Mouse (Mus musculus) liver, embryonic 16.5 days (tissue): ENCODE data around the gene Gpr161. TPM values are rescaled to one million over a fixed set of nuclear protein-coding genes. Genes with fewer than 3 reads are reported as not detected.
A peak's percentile ranks its signal among the peaks of the same experiment; 100 is the strongest.

Experiments used
- ATAC-seq: fragments of 200-750 bp; cut with Nextera tagmentation; 2 replicates; pipeline ENCODE4 v1.8.0; 2017; ENCODE audit warnings: low read depth, mild to moderate bottlenecking, moderate number of reproducible peaks, moderate library complexity
- H3K27ac ChIP-seq: fragments of 300-500 bp; sonication (generic); 2 replicates; pipeline ENCODE4 v1.5.1; 2014; ENCODE audit warnings: mild to moderate bottlenecking, low read length
- H3K27me3 ChIP-seq: fragments of 300-500 bp; sonication (generic); 2 replicates; pipeline ENCODE4 v1.6.1; 2014; ENCODE audit warnings: low read depth, low read length, mixed read lengths; ENCODE audit not compliant: control insufficient read depth, insufficient read depth
- H3K36me3 ChIP-seq: fragments of 300-500 bp; sonication (generic); 2 replicates; pipeline ENCODE4 v1.6.1; 2014; ENCODE audit warnings: mild to moderate bottlenecking; ENCODE audit not compliant: control insufficient read depth, insufficient read depth
- H3K4me1 ChIP-seq: fragments of 300-500 bp; sonication (generic); 2 replicates; pipeline ENCODE4 v1.6.1; 2014; ENCODE audit warnings: low read depth, low read length, mixed read lengths; ENCODE audit not compliant: control insufficient read depth
- H3K4me2 ChIP-seq: fragments of 300-500 bp; sonication (generic); 2 replicates; pipeline ENCODE4 v1.6.1; 2014; ENCODE audit warnings: low read depth, low read length, mixed read lengths
- H3K4me3 ChIP-seq: fragments of 300-500 bp; sonication (generic); 2 replicates; pipeline ENCODE4 v1.5.1; 2014; ENCODE audit warnings: low read depth, mild to moderate bottlenecking, low read length
- H3K9ac ChIP-seq: fragments of 300-500 bp; sonication (generic); 2 replicates; pipeline ENCODE4 v1.6.1; 2014; ENCODE audit warnings: low read depth, low read length
- H3K9me3 ChIP-seq: fragments of 300-500 bp; sonication (generic); replicated peaks from 2 replicates; pipeline ENCODE4 v1.6.1; 2016; ENCODE audit warnings: low read length; ENCODE audit not compliant: control insufficient read depth
- WGBS: fragments of 180-500 bp; shearing (Covaris S2); extraction: QIAGEN DNeasy Blood & Tissue Kit; methylation state at CpG from one replicate; pipeline ENCODE4 v1.1.7; 2014; ENCODE audit not compliant: insufficient replicate concordance; 5-methylcytosine and 5-hydroxymethylcytosine counted together
- polyA plus RNA-seq: library from polyadenylated mRNA; unstranded; fragments of >200 nt; fragmentation: Nextera tagmentation; extraction: Ambion mirVana; gene quantifications from 2 replicates; pipeline ENCODE4 v1.2.1, GENCODE M21; 2015

The Gpr161 gene
- polyA plus RNA-seq, 1 experiment from 2014 or later: 0.07 TPM

DNA sequence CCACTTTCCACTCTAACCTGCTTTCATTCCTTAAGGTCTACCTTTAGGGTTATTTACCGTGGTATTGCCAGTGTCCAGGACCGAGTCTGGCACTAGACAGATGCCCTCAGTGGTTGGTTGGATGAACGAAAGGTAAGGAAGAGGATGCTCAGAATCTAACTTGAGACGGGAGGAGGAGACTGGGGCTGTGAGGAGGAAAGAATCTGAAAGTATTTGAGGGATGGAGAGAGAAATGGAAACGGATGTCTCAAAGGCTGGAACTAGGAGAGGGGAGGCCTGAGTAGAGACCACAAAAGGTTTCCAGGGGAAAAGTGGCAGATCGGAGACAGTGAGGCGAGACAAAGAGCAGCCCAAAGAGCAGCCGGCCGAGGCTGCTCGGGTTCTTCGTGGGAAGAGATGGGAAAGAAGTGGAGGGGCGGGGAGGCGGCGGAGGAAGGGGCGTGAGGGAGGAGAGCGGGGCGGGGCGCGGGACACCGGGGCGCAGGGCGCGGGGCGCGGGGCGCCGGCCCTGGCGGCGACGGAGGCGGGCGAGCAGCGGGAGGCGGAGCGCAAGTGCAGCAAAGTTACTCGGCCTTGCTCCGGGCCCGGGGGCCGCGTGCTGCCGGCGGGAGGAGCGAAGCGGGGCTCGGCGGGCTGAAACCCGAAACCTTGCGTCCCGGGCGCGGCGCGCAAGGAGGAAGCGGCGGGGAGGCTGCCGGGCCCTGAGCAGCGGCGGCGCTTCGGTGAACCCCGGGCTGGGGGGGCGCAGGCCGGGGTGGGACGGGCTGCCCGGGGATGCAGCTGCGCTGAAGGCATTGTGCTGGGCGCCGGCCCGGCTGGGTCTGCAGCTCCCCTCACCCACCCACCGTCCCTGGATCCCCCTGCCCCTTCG lies 14.0 kb upstream of the Gpr161 start:
- Histone ChIP-seq H3K4me1 (no peaks in the 10 kb centered on the region; the same call in 1 of the 2 replicates), H3K9ac (peak overlapping the region; percentile 32), H3K27ac (no peak overlapping the region), H3K36me3 (no peaks in the 10 kb centered on the region), H3K9me3 (no peaks in the 10 kb centered on the region), H3K4me2 (peak overlapping the region; percentile 69), H3K4me3 (peak overlapping the region; percentile 55), H3K27me3 (peaks cover 29% of the 10 kb centered on the region)
- WGBS: 2% methylated on average over 42 of the region's 71 CpGs
- peak; percentile 48; the same call in 1 of the 2 replicates for ATAC-seq

DNA sequence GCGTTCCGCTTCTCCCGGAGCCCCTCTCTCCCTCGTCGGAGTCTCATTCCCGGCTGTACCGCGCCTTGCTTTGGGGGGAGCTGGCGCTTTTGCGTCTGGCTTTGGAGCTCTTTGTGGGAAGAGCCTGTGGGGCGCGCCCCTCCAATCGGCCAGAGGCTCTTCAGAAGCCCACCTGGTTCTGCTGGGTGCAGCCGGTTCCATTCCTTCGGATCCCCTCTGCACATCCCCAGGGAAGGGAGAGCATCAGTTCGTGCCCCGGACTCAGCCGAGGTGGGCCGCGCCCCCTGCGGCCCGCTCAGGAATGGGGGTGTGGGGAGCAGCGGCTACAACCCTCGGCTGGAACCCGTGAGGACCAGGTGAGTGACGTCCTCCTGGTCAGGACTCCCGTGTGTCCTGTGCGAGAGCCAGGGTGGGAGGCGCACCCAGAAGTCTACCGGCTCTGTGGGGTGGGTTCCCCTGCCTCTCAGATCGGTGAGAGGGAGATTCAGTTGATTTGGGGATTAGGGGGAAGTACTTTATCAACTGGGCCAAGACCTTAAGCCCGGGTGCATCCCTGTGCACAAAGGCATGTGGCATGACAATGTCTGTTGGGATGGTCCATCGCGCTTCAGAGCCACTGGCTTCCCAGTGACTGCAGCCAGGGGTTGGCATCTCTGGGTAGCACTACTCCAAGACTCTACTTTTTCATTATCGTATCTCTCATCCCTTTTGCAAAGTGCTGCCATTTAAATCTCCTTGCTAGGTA lies 13.2 kb upstream of the Gpr161 start:
- 2% methylated on average over 34 of the region's 35 CpGs for WGBS
- 0 out of 2 replicates have a peak, but pooled peaks have one; percentile 7 for ATAC-seq

DNA sequence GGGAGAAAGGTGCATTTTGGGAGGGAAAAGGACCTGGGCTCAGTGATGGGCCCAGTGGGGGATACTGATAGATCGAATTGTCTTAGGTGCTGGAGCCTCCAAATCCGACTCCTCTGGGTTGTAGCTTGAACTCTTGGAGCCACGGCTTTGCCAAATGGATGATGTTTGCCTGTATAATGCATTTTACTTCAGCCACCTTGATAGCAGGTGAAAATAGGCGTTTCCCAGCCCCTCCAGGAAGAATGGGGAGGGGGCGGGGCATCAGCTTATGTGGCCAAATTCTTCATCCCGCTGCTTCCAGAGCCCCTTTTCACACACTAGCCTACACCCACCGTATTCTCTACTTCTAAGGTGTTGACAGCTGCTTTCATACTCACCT lies 12.6 kb upstream of the Gpr161 start:
- 34% methylated on average over 7 of the region's 7 CpGs for WGBS
- Histone ChIP-seq H3K27me3 (peaks cover 29% of the 10 kb centered on the region), H3K4me3 (no peak overlapping the region), H3K4me2 (no peak overlapping the region), H3K9me3 (no peaks in the 10 kb centered on the region), H3K4me1 (no peaks in the 10 kb centered on the region; the same call in 1 of the 2 replicates), H3K27ac (no peak overlapping the region), H3K9ac (no peak overlapping the region), H3K36me3 (no peaks in the 10 kb centered on the region)
- ATAC-seq: no peak

More for the DNA sequence above, 13.2 kb upstream of the Gpr161 start:
- Histone ChIP-seq H3K27me3 (peaks cover 29% of the 10 kb centered on the region), H3K9ac (peak overlapping the region; percentile 32), H3K36me3 (no peaks in the 10 kb centered on the region), H3K4me2 (peak overlapping the region; percentile 69), H3K27ac (no peak overlapping the region), H3K4me1 (no peaks in the 10 kb centered on the region; the same call in 1 of the 2 replicates), H3K4me3 (peak overlapping the region; percentile 55), H3K9me3 (no peaks in the 10 kb centered on the region)

DNA sequence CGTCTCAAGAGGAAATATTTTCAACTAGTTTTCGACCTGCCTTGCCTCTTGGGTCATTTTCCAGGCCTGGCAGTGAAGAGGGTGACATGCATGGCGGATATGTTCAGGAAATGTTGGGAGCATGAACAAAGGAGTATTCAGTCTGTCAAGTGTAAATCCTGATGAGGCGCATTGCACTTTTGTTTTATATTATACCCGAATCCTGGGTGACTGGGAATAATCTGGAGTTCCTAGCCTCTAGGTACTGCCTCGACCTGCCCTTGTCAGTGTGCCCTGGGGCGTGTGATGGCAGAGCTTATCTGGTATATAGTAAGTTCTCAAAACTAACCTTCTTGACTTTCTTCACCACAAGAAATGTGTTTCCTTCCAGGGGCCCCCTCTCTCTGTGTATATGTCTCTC lies 11.5 kb upstream of the Gpr161 start:
- H3K9me3 ChIP-seq: no peaks in the 10 kb centered on the region
- H3K4me2 ChIP-seq: no peak overlapping the region
- WGBS: 45% methylated on average over 7 of the region's 7 CpGs
- peaks cover 29% of the 10 kb centered on the region for H3K27me3 ChIP-seq
- no peak overlapping the region for H3K27ac ChIP-seq
- H3K4me1 ChIP-seq: no peaks in the 10 kb centered on the region; the same call in 1 of the 2 replicates
- H3K36me3 ChIP-seq: no peaks in the 10 kb centered on the region
- H3K4me3 ChIP-seq: no peak overlapping the region
- no peak overlapping the region for H3K9ac ChIP-seq
- no peak for ATAC-seq

DNA sequence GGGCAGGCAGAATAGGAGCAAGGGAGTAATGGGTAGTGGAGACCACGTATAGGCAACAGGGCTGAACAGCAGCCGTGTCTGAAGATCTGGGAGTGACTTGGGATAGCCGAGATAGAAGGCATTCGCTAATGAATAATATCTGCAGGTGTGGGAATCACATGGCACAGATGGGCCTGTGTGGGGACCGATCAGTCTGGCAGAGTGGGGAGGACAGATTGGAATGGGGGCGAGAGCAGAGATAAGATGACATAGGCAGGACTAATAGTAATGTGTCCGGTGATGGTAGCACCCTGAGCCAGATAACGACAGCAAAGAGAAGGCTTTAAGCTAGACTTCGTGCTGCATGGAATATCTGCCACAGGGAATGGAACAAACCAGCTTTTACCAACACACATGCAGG lies 7.4 kb upstream of the Gpr161 start:
- Histone ChIP-seq H3K27me3 (peaks cover 6% of the 10 kb centered on the region), H3K4me3 (no peak overlapping the region), H3K9me3 (no peaks in the 10 kb centered on the region), H3K4me1 (no peaks in the 10 kb centered on the region), H3K36me3 (no peaks in the 10 kb centered on the region), H3K9ac (no peak overlapping the region), H3K27ac (no peak overlapping the region), H3K4me2 (no peak overlapping the region)
- WGBS: 57% methylated on average over 9 of the region's 9 CpGs
- ATAC-seq: no peak

DNA sequence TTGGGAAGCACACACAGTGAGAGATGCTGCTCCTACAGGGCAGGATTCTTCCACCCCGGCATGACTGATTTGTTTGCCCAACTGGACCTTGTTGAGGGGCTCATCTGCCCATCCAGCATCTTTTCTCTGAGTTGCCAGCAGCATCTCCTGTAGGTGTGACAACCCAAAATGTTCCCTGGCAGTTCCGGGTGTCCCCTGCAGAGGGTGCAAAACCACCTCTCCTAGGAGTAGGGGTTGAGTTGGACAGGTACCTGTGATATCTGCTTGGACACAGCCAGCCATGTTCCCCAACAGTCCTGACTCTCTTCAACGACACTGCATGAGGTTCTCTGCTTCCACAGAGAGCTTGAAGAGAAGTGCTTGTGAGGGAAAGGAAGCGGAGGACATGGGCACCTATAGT lies 5.8 kb upstream of the Gpr161 start:
- no peak for ATAC-seq
- WGBS: 68% methylated on average over 4 of the region's 4 CpGs
- H3K4me2 ChIP-seq: no peak overlapping the region
- no peak overlapping the region for H3K4me3 ChIP-seq
- no peak overlapping the region for H3K27ac ChIP-seq
- H3K36me3 ChIP-seq: no peaks in the 10 kb centered on the region
- no peaks in the 10 kb centered on the region for H3K27me3 ChIP-seq
- no peak overlapping the region for H3K9ac ChIP-seq
- no peaks in the 10 kb centered on the region for H3K9me3 ChIP-seq
- H3K4me1 ChIP-seq: no peaks in the 10 kb centered on the region

DNA sequence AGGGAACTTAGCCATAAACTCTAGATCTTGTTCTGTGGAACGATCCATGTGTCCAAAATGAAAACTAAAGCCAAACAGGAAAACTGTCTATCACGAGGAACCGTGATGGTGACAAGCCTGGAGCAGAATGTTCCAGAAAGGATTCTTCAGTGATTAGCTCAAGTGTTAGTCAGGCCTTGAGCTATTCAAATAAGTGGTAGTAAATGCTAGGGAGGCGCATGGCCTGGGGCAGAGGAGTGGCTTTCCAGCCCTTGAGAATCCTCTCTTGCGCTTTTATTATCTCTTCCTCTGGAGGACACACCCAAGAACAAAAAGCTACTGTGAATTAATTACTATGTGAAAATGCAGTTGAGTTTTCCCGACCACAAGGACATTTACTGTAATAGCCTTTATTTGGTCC lies 4.0 kb upstream of the Gpr161 start:
- Histone ChIP-seq H3K4me3 (no peak overlapping the region), H3K9me3 (no peaks in the 10 kb centered on the region), H3K4me2 (no peak overlapping the region), H3K27ac (no peak overlapping the region), H3K4me1 (no peaks in the 10 kb centered on the region), H3K36me3 (no peaks in the 10 kb centered on the region), H3K9ac (no peak overlapping the region), H3K27me3 (no peaks in the 10 kb centered on the region)
- 54% methylated on average over 6 of the region's 6 CpGs for WGBS
- no peak for ATAC-seq

DNA sequence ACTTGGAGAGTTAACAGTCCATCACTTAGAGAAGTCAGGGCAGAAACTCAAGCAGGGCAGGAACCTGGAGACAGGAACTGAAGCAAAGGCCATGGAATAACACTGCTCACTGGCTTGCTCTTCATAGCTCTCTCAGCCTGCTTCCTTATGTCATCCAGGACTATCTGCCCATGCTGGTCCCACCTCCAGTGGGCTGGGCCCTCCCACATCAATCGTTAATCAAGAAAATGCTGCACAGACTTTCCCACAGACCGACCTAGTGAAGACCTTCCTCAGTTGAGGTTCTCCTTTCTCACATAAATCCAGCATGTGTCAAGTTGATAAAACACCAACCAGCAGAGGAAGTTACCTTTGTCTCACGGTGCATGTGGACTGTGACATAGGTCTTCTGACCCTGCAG lies 5.5 kb downstream of the Gpr161 start:
- H3K9me3 ChIP-seq: no peaks in the 10 kb centered on the region
- H3K27me3 ChIP-seq: no peaks in the 10 kb centered on the region
- H3K4me2 ChIP-seq: no peak overlapping the region
- ATAC-seq: no peak
- no peak overlapping the region for H3K27ac ChIP-seq
- H3K4me3 ChIP-seq: no peak overlapping the region
- 10% methylated on average over 3 of the region's 3 CpGs for WGBS
- H3K36me3 ChIP-seq: no peaks in the 10 kb centered on the region
- no peak overlapping the region for H3K9ac ChIP-seq
- no peaks in the 10 kb centered on the region; the same call in 1 of the 2 replicates for H3K4me1 ChIP-seq

DNA sequence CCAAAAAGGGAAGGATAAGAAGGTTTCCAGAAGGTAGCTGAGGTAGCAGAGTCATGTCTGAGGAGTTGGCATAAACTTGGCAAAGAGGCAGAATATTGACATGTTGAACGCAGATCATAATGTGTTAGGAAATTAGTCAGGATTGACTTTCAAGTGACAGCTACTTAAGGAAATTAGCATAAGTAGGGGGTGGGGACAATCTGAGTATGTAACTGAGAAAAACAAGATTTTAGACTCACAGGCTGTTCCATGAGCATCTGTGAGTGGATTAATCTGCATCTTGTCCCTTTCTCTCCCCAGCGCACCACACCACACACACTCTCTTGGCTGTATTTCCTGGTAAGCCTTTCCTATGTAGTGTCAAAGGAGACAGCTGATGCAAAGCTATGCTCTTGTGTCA lies 6.0 kb downstream of the Gpr161 start:
- no peak for ATAC-seq
- Histone ChIP-seq H3K27ac (no peak overlapping the region), H3K4me2 (no peak overlapping the region), H3K4me1 (no peaks in the 10 kb centered on the region; the same call in 1 of the 2 replicates), H3K9me3 (no peaks in the 10 kb centered on the region), H3K27me3 (no peaks in the 10 kb centered on the region), H3K9ac (no peak overlapping the region), H3K4me3 (no peak overlapping the region), H3K36me3 (no peaks in the 10 kb centered on the region)
- 75% methylated on average over 2 of the region's 2 CpGs for WGBS
